Mouse (Mus musculus) forebrain, embryonic 12.5 days (tissue): ENCODE data around the gene Afp. TPM values are rescaled to one million over a fixed set of nuclear protein-coding genes. Genes with fewer than 3 reads are reported as not detected.

Source experiments
- ATAC-seq: fragments of 200-750 bp; cut with Nextera tagmentation; 2 replicates; pipeline ENCODE4 v1.8.0; 2017; ENCODE audit warnings: moderate TSS enrichment; ENCODE audit not compliant: low FRiP score
- H3K27ac ChIP-seq: fragments of 300-500 bp; sonication (generic); 2 replicates; pipeline ENCODE4 v1.5.1; 2016; ENCODE audit warnings: mild to moderate bottlenecking
- H3K27me3 ChIP-seq: fragments of 300-500 bp; sonication (generic); 2 replicates; pipeline ENCODE4 v1.6.1; 2016; ENCODE audit warnings: mild to moderate bottlenecking
- H3K36me3 ChIP-seq: fragments of 300-500 bp; sonication (generic); replicated peaks from 2 replicates; pipeline ENCODE4 v1.6.1; 2016; ENCODE audit warnings: mild to moderate bottlenecking
- H3K4me1 ChIP-seq: fragments of 300-500 bp; sonication (generic); 2 replicates; pipeline ENCODE4 v1.6.1; 2016
- H3K4me2 ChIP-seq: fragments of 300-500 bp; sonication (generic); 2 replicates; pipeline ENCODE4 v1.6.1; 2016; ENCODE audit warnings: mild to moderate bottlenecking, moderate library complexity
- H3K4me3 ChIP-seq: fragments of 300-500 bp; sonication (generic); replicated peaks from 2 replicates; pipeline ENCODE4 v1.5.1; 2016; ENCODE audit warnings: mild to moderate bottlenecking
- H3K9ac ChIP-seq: fragments of 300-500 bp; sonication (generic); 2 replicates; pipeline ENCODE4 v1.6.1; 2016; ENCODE audit warnings: mild to moderate bottlenecking
- H3K9me3 ChIP-seq: fragments of 300-500 bp; sonication (generic); 2 replicates; pipeline ENCODE4 v1.6.1; 2016
- WGBS: fragments of 180-500 bp; shearing (Covaris S2); methylation state at CpG from one replicate; pipeline ENCODE4 v1.1.7; 2016; 5-methylcytosine and 5-hydroxymethylcytosine counted together
- polyA plus RNA-seq: library from polyadenylated mRNA; unstranded; fragments of >200 nt; fragmentation: Nextera tagmentation; extraction: Ambion mirVana; gene quantifications from 2 replicates; pipeline ENCODE4 v1.2.1, GENCODE M21; 2016

The Afp gene
- 0.24 TPM in 1 of 2 replicates, not detected in the other for polyA plus RNA-seq

GRCm38 (mm10) chr5:90490518-90490917 is at the start of gene Afp:
Gene Afp, plus strand, starts transcription at chr5:90490737.
- H3K4me3 ChIP-seq: no peak within 1 kb of the TSS
- no peaks in the 10 kb centered on the region for H3K36me3 ChIP-seq
- no peak within 1 kb of the TSS for H3K4me2 ChIP-seq
- no peaks in the 10 kb centered on the region for H3K4me1 ChIP-seq
- H3K27me3 ChIP-seq: no peaks in the 10 kb centered on the region
- H3K9ac ChIP-seq: no peak within 1 kb of the TSS
- no peaks in the 10 kb centered on the region for H3K9me3 ChIP-seq
- 90% methylated on average over 7 of the region's 7 CpGs for WGBS
- no peak for ATAC-seq
- no peak within 1 kb of the TSS for H3K27ac ChIP-seq

- Histone ChIP-seq H3K27me3 (no peaks in the 10 kb centered on the region), H3K4me2 (no peak overlapping the region), H3K36me3 (no peaks in the 10 kb centered on the region), H3K4me3 (no peak overlapping the region), H3K9ac (no peak overlapping the region), H3K9me3 (no peaks in the 10 kb centered on the region), H3K27ac (no peak overlapping the region), H3K4me1 (no peaks in the 10 kb centered on the region)
- no peak for ATAC-seq
- 92% methylated on average over 3 of the region's 3 CpGs for WGBS
Observed at GRCm38 (mm10) chr5:90447577-90447976, 43.0 kb upstream of the Afp start.

DNA sequence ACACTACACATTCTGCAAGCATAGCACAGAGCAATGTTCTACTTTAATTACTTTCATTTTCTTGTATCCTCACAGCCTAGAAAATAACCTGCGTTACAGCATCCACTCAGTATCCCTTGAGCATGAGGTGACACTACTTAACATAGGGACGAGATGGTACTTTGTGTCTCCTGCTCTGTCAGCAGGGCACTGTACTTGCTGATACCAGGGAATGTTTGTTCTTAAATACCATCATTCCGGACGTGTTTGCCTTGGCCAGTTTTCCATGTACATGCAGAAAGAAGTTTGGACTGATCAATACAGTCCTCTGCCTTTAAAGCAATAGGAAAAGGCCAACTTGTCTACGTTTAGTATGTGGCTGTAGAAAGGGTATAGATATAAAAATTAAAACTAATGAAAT is 40.6 kb upstream of the Afp start:
- H3K36me3 ChIP-seq: no peaks in the 10 kb centered on the region
- no peaks in the 10 kb centered on the region for H3K27me3 ChIP-seq
- H3K9me3 ChIP-seq: no peaks in the 10 kb centered on the region
- no peaks in the 10 kb centered on the region for H3K4me1 ChIP-seq
- no peak overlapping the region for H3K4me2 ChIP-seq
- no peak for ATAC-seq
- no peak overlapping the region for H3K9ac ChIP-seq
- 87% methylated on average over 5 of the region's 5 CpGs for WGBS
- no peak overlapping the region for H3K27ac ChIP-seq
- no peak overlapping the region for H3K4me3 ChIP-seq

GRCm38 (mm10) chr5:90452711-90453110 is 37.8 kb upstream of the Afp start:
- no peak overlapping the region for H3K27ac ChIP-seq
- no peaks in the 10 kb centered on the region for H3K4me1 ChIP-seq
- no peak for ATAC-seq
- H3K4me2 ChIP-seq: no peak overlapping the region
- H3K36me3 ChIP-seq: no peaks in the 10 kb centered on the region
- H3K4me3 ChIP-seq: no peak overlapping the region
- no peaks in the 10 kb centered on the region for H3K27me3 ChIP-seq
- H3K9ac ChIP-seq: no peak overlapping the region
- H3K9me3 ChIP-seq: no peaks in the 10 kb centered on the region
- WGBS: 84% methylated on average over 4 of the region's 4 CpGs

GRCm38 (mm10) chr5:90457241-90457640 is 33.3 kb upstream of the Afp start:
- Histone ChIP-seq H3K9me3 (no peaks in the 10 kb centered on the region), H3K4me2 (no peak overlapping the region), H3K4me1 (no peaks in the 10 kb centered on the region), H3K36me3 (no peaks in the 10 kb centered on the region), H3K4me3 (no peak overlapping the region), H3K9ac (no peak overlapping the region), H3K27ac (no peak overlapping the region), H3K27me3 (no peaks in the 10 kb centered on the region)
- WGBS: 81% methylated on average over 1 of the region's 1 CpGs
- ATAC-seq: no peak

DNA sequence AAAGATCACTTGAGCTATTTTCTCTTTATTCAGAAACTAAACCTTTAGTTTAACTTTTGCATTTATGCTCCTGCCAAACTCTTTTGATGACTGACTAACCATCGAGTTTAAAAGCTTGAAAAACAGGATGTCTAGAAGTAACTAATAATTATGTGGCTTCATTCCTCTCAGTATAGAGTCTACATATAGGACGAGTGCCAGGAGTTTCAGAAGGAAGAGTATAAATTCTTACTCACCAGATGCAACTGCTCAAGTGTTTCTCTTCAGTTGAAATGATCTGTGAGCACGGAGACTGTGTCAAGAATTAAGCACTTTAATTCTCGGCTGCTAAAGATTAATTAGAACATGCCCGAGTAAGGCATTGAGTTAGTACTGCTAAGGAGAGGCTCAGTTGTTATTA is 31.8 kb upstream of the Afp start:
- Histone ChIP-seq H3K4me2 (no peak overlapping the region), H3K27ac (no peak overlapping the region), H3K9ac (no peak overlapping the region), H3K27me3 (no peaks in the 10 kb centered on the region), H3K4me1 (no peaks in the 10 kb centered on the region), H3K36me3 (no peaks in the 10 kb centered on the region), H3K9me3 (no peaks in the 10 kb centered on the region), H3K4me3 (no peak overlapping the region)
- ATAC-seq: no peak
- WGBS: 81% methylated on average over 5 of the region's 5 CpGs

GRCm38 (mm10) chr5:90460619-90461018 is 29.9 kb upstream of the Afp start, which contains the start of gene Alb:
Gene Alb, plus strand, starts transcription at chr5:90460897.
- H3K36me3 ChIP-seq: no peaks in the 10 kb centered on the region
- H3K4me3 ChIP-seq: no peak within 1 kb of the TSS
- no peak for ATAC-seq
- H3K27ac ChIP-seq: no peak within 1 kb of the TSS
- H3K9me3 ChIP-seq: no peaks in the 10 kb centered on the region
- H3K4me2 ChIP-seq: no peak within 1 kb of the TSS
- no peaks in the 10 kb centered on the region for H3K27me3 ChIP-seq
- 88% methylated on average over 8 of the region's 8 CpGs for WGBS
- no peak within 1 kb of the TSS for H3K9ac ChIP-seq
- H3K4me1 ChIP-seq: no peaks in the 10 kb centered on the region

- no peak overlapping the region for H3K27ac ChIP-seq
- no peak overlapping the region for H3K4me3 ChIP-seq
- H3K9me3 ChIP-seq: no peaks in the 10 kb centered on the region
- H3K27me3 ChIP-seq: no peaks in the 10 kb centered on the region
- ATAC-seq: no peak
- no peaks in the 10 kb centered on the region for H3K4me1 ChIP-seq
- no peak overlapping the region for H3K4me2 ChIP-seq
- H3K9ac ChIP-seq: no peak overlapping the region
- WGBS: 75% methylated on average over 4 of the region's 4 CpGs
- no peaks in the 10 kb centered on the region for H3K36me3 ChIP-seq
Observed at GRCm38 (mm10) chr5:90466806-90467205, 23.7 kb upstream of the Afp start.

DNA sequence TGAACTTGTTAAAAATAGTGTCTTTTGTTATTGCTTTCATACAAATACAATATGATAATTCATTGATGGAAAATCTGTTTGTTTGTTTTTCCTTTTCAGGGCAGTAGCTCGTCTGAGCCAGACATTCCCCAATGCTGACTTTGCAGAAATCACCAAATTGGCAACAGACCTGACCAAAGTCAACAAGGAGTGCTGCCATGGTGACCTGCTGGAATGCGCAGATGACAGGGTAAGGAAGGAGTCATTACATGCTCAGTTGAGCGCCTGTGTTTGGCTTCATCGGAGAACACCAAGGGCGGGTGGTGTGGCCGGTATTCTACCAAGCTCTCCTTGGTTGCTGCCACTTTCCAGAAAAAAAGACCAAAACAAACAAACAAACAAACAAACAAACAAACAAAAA is 23.3 kb upstream of the Afp start:
- Histone ChIP-seq H3K27me3 (no peaks in the 10 kb centered on the region), H3K4me2 (no peak overlapping the region), H3K27ac (no peak overlapping the region), H3K9me3 (no peaks in the 10 kb centered on the region), H3K4me1 (no peaks in the 10 kb centered on the region), H3K9ac (no peak overlapping the region), H3K36me3 (no peaks in the 10 kb centered on the region), H3K4me3 (no peak overlapping the region)
- no peak for ATAC-seq
- 37% methylated on average over 6 of the region's 6 CpGs for WGBS

DNA sequence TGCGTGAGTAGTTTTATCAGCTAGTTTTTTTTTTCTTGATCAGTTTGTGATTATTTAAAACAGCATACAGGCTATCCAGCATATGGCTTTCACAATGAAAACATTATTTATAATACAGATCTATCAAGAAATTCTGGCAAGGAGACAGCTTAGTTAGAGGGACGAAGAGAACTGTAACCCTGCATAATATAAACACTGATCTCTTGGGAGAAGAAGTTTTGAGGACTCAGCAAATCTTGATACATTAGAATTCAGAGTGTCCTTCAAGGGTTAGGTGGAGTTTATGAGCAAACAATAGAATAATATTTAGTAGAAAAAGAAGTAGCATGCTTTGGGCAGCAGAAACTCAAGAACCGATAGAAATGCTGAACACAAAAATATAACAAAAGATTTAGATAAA is 19.7 kb upstream of the Afp start:
- no peak for ATAC-seq
- whole genome bisulfite sequencing: 89% methylated on average over 3 of the region's 3 CpGs

GRCm38 (mm10) chr5:90473902-90474301 is 16.6 kb upstream of the Afp start:
- H3K4me2 ChIP-seq: no peak overlapping the region
- no peaks in the 10 kb centered on the region for H3K4me1 ChIP-seq
- WGBS: 89% methylated on average over 4 of the region's 4 CpGs
- H3K27me3 ChIP-seq: no peaks in the 10 kb centered on the region
- no peaks in the 10 kb centered on the region for H3K9me3 ChIP-seq
- no peaks in the 10 kb centered on the region for H3K36me3 ChIP-seq
- H3K4me3 ChIP-seq: no peak overlapping the region
- ATAC-seq: no peak
- H3K9ac ChIP-seq: no peak overlapping the region
- H3K27ac ChIP-seq: no peak overlapping the region

More for the DNA sequence above, 19.7 kb upstream of the Afp start:
- Histone ChIP-seq H3K9me3 (no peaks in the 10 kb centered on the region), H3K4me1 (no peaks in the 10 kb centered on the region), H3K9ac (no peak overlapping the region), H3K36me3 (no peaks in the 10 kb centered on the region), H3K4me2 (no peak overlapping the region), H3K27ac (no peak overlapping the region), H3K27me3 (no peaks in the 10 kb centered on the region), H3K4me3 (no peak overlapping the region)

- no peaks in the 10 kb centered on the region for H3K4me1 ChIP-seq
- no peak overlapping the region for H3K4me3 ChIP-seq
- H3K4me2 ChIP-seq: no peak overlapping the region
- H3K9me3 ChIP-seq: no peaks in the 10 kb centered on the region
- no peak overlapping the region for H3K27ac ChIP-seq
- no peaks in the 10 kb centered on the region for H3K27me3 ChIP-seq
- ATAC-seq: no peak
- H3K9ac ChIP-seq: no peak overlapping the region
- WGBS: 89% methylated on average over 5 of the region's 5 CpGs
- no peaks in the 10 kb centered on the region for H3K36me3 ChIP-seq
Observed at GRCm38 (mm10) chr5:90474369-90474768, 16.2 kb upstream of the Afp start.

- ATAC-seq: no peak
- H3K27me3 ChIP-seq: no peaks in the 10 kb centered on the region
- H3K27ac ChIP-seq: no peak overlapping the region
- 90% methylated on average over 3 of the region's 3 CpGs for WGBS
- no peak overlapping the region for H3K4me3 ChIP-seq
- H3K4me1 ChIP-seq: no peaks in the 10 kb centered on the region
- no peak overlapping the region for H3K9ac ChIP-seq
- H3K9me3 ChIP-seq: no peaks in the 10 kb centered on the region
- H3K4me2 ChIP-seq: no peak overlapping the region
- no peaks in the 10 kb centered on the region for H3K36me3 ChIP-seq
Observed at GRCm38 (mm10) chr5:90476741-90477140, 13.8 kb upstream of the Afp start.
